Mouse (Mus musculus): Measurements from ENCODE around the gene Gm49325. TPM values are rescaled to one million over a fixed set of nuclear protein-coding genes. Genes with fewer than 3 reads are reported as not detected.

The Gm49325 gene
- total and polyA plus RNA-seq, 3 experiments, result not detected

DNA sequence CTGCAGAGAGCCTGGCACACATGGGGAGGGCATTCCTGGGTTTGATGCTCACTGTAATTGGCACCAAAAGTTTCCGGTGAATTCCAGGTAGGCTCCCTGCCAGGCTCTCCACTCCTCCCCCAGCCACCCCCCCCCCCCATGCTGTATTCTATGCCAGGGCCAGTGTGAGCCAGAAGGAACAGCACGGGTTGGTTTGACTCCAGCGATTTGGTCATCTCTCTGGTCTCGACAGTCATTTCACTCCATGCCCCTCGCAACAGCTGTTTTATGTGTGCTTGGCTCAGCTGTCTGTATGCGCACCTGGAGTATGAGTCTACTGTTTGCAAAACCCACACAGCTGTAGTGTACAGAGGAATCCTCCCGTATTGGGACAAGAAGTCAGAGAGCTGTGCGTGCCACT, 60.3 kb downstream of the Gm49325 start:
- TF ChIP-seq CTCF (IDR thresholded peaks at IDR 0.05; ENCODE audit: low read depth, low read length), result no peak
- TF ChIP-seq TAL1 (conservative IDR thresholded peaks at IDR 0.05; ENCODE audit: low read depth, low read length), result no peak
- TF ChIP-seq GATA1 (IDR thresholded peaks at IDR 0.05; ENCODE audit: borderline replicate concordance, low read length), result no peak
- TF ChIP-seq POLR2AphosphoS5 (IDR thresholded peaks at IDR 0.05; ENCODE audit: insufficient replicate concordance, low read depth, low read length), result no peak
- TF ChIP-seq GATA2 (IDR thresholded peaks at IDR 0.05; ENCODE audit: borderline replicate concordance, low read depth, low read length), result no peak
- Histone ChIP-seq H3K4me3 (ENCODE audit: low read depth, low read length) (no peak overlapping the region), H3K27me3 (ENCODE audit: insufficient read depth, low read length) (peaks cover 29% of the 10 kb centered on the region), H3K4me1 (ENCODE audit: insufficient read depth, low read depth, low read length) (peaks cover 24% of the 10 kb centered on the region), H3K36me3 (replicated peaks) (no peaks in the 10 kb centered on the region), H3K9me3 (replicated peaks) (no peaks in the 10 kb centered on the region)
- no peak for DNase-seq (ENCODE audit: low spot score)
- ATAC-seq (ENCODE audit: extremely low read depth, insufficient number of reproducible peaks, low FRiP score, poor library complexity, severe bottlenecking), result no peak

GRCm38 (mm10) chr10:77667402-77667801, 61.4 kb downstream of the Gm49325 start:
- no peaks in the 10 kb centered on the region for H3K36me3 ChIP-seq (replicated peaks)
- H3K4me3 ChIP-seq (ENCODE audit: low read depth, low read length), result no peak overlapping the region
- ATAC-seq (ENCODE audit: extremely low read depth, insufficient number of reproducible peaks, low FRiP score, poor library complexity, severe bottlenecking) (no peak), DNase-seq (ENCODE audit: low spot score) (no peak)
- peaks cover 29% of the 10 kb centered on the region for H3K4me1 ChIP-seq (ENCODE audit: insufficient read depth, low read depth, low read length)
- no peak for TF ChIP-seq CTCF (IDR thresholded peaks at IDR 0.05; ENCODE audit: low read depth, low read length)
- no peaks in the 10 kb centered on the region for H3K9me3 ChIP-seq (replicated peaks)
- peaks cover 26% of the 10 kb centered on the region for H3K27me3 ChIP-seq (ENCODE audit: insufficient read depth, low read length)

DNA sequence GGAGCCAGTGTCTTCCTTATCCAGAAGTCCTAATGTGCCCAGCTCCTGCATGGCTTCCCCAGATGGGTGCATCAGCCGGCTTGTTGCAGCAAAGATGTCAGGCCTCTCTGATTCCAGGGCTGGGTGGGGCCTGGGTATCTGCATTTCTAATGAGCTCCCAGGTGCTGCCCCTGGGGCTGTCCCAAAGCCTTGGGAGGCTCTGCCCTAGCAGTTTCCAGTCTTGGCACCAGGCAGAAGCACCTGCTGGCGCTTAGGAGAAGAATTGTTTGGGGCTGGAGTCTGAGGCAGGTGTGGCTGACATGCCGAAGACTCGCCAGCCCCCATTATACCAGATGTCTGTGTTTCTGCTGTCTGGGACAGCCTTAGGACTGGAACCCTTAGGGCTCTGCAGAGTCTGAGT, 64.7 kb downstream of the Gm49325 start:
- DNase-seq (ENCODE audit: low spot score), result no peak
- Histone ChIP-seq H3K27me3 (ENCODE audit: insufficient read depth, low read length) (peaks cover 21% of the 10 kb centered on the region), H3K36me3 (replicated peaks) (no peaks in the 10 kb centered on the region), H3K4me1 (ENCODE audit: insufficient read depth, low read depth, low read length) (peaks cover 45% of the 10 kb centered on the region), H3K4me3 (ENCODE audit: low read depth, low read length) (no peak overlapping the region; the same call in 1 of the 2 replicates), H3K9me3 (replicated peaks) (no peaks in the 10 kb centered on the region)
- ATAC-seq (ENCODE audit: extremely low read depth, insufficient number of reproducible peaks, low FRiP score, poor library complexity, severe bottlenecking), result no peak
- TF ChIP-seq POLR2AphosphoS5 (IDR thresholded peaks at IDR 0.05; ENCODE audit: insufficient replicate concordance, low read depth, low read length), result no peak
- no peak for TF ChIP-seq CTCF (IDR thresholded peaks at IDR 0.05; ENCODE audit: low read depth, low read length)
- TF ChIP-seq TAL1 (conservative IDR thresholded peaks at IDR 0.05; ENCODE audit: low read depth, low read length), result no peak
- TF ChIP-seq GATA1 (IDR thresholded peaks at IDR 0.05; ENCODE audit: borderline replicate concordance, low read length), result no peak
- TF ChIP-seq GATA2 (IDR thresholded peaks at IDR 0.05; ENCODE audit: borderline replicate concordance, low read depth, low read length), result no peak

DNA sequence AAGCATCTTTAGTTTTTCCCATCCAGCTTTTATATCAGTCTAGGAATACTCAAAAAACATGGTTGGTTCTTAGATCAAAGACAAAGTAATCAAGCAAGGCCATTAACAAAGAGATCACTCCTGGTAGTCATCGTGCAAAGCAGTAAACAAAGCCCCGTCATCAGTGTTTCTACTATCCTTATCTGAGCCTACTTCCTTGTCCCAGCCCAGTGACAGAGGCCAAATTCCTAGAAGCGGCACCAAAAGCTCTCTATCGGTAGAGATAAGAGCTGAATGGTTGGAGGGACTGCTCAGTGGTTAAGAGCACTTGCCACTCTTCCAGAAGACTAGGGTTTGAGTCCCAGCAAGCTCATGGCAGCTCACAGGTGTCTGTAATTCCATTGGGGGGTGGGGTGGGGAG, 65.5 kb downstream of the Gm49325 start:
- H3K9me3 ChIP-seq (replicated peaks), result no peaks in the 10 kb centered on the region
- H3K4me1 ChIP-seq (ENCODE audit: insufficient read depth, low read depth, low read length), result peaks cover 45% of the 10 kb centered on the region
- no peak overlapping the region for H3K4me3 ChIP-seq (ENCODE audit: low read depth, low read length)
- no peak for TF ChIP-seq POLR2AphosphoS5 (IDR thresholded peaks at IDR 0.05; ENCODE audit: insufficient replicate concordance, low read depth, low read length)
- TF ChIP-seq CTCF (IDR thresholded peaks at IDR 0.05; ENCODE audit: low read depth, low read length), result no peak
- TF ChIP-seq GATA1 (IDR thresholded peaks at IDR 0.05; ENCODE audit: borderline replicate concordance, low read length), result no peak
- TF ChIP-seq TAL1 (conservative IDR thresholded peaks at IDR 0.05; ENCODE audit: low read depth, low read length), result peak; percentile 52
- TF ChIP-seq GATA2 (IDR thresholded peaks at IDR 0.05; ENCODE audit: borderline replicate concordance, low read depth, low read length), result no peak
- DNase-seq (ENCODE audit: low spot score) (peak; percentile 30), ATAC-seq (ENCODE audit: extremely low read depth, insufficient number of reproducible peaks, low FRiP score, poor library complexity, severe bottlenecking) (peak; percentile 70)
- H3K27me3 ChIP-seq (ENCODE audit: insufficient read depth, low read length), result peaks cover 23% of the 10 kb centered on the region
- H3K36me3 ChIP-seq (replicated peaks), result no peaks in the 10 kb centered on the region

DNA sequence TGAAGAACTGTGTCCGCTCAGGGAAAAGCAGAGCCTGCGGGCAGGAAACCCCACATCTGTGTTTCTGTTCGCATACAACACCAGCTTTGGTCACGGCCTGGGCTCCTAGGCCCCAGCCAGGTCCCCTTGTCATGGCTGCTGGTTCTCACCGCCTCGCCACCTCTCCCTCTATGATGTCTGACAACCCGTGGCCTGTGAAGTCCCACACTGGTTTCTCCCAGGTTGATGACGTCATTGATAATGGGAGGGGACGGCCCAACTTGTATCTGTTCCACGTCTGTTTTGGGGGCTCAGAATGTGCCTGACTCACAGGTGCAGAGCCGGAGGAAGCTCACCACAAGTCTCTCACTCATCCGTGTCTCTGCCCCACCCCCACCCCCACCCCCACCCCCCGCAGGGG, 67.8 kb downstream of the Gm49325 start:
- Histone ChIP-seq H3K4me1 (ENCODE audit: insufficient read depth, low read depth, low read length) (peaks cover 47% of the 10 kb centered on the region), H3K27me3 (ENCODE audit: insufficient read depth, low read length) (peaks cover 32% of the 10 kb centered on the region), H3K9me3 (replicated peaks) (no peaks in the 10 kb centered on the region), H3K4me3 (ENCODE audit: low read depth, low read length) (no peak overlapping the region), H3K36me3 (replicated peaks) (no peaks in the 10 kb centered on the region)
- DNase-seq (ENCODE audit: low spot score), result no peak
- TF ChIP-seq TAL1 (conservative IDR thresholded peaks at IDR 0.05; ENCODE audit: low read depth, low read length) (no peak), CTCF (IDR thresholded peaks at IDR 0.05; ENCODE audit: low read depth, low read length) (no peak), POLR2AphosphoS5 (IDR thresholded peaks at IDR 0.05; ENCODE audit: insufficient replicate concordance, low read depth, low read length) (no peak), GATA2 (IDR thresholded peaks at IDR 0.05; ENCODE audit: borderline replicate concordance, low read depth, low read length) (no peak), GATA1 (IDR thresholded peaks at IDR 0.05; ENCODE audit: borderline replicate concordance, low read length) (no peak)
- no peak for ATAC-seq (ENCODE audit: extremely low read depth, insufficient number of reproducible peaks, low FRiP score, poor library complexity, severe bottlenecking)

GRCm38 (mm10) chr10:77677562-77677961, 71.6 kb downstream of the Gm49325 start:
- DNase-seq (ENCODE audit: low spot score), result no peak
- H3K27me3 ChIP-seq (ENCODE audit: insufficient read depth, low read length), result peaks cover 40% of the 10 kb centered on the region

More at GRCm38 (mm10) chr10:77677562-77677961, 71.6 kb downstream of the Gm49325 start:
- H3K4me3 ChIP-seq (ENCODE audit: low read depth, low read length), result no peak overlapping the region
- TF ChIP-seq POLR2AphosphoS5 (IDR thresholded peaks at IDR 0.05; ENCODE audit: insufficient replicate concordance, low read depth, low read length) (no peak), TAL1 (conservative IDR thresholded peaks at IDR 0.05; ENCODE audit: low read depth, low read length) (no peak), CTCF (IDR thresholded peaks at IDR 0.05; ENCODE audit: low read depth, low read length) (no peak), GATA1 (IDR thresholded peaks at IDR 0.05; ENCODE audit: borderline replicate concordance, low read length) (no peak), GATA2 (IDR thresholded peaks at IDR 0.05; ENCODE audit: borderline replicate concordance, low read depth, low read length) (no peak)
- H3K9me3 ChIP-seq (replicated peaks), result no peaks in the 10 kb centered on the region
- H3K4me1 ChIP-seq (ENCODE audit: insufficient read depth, low read depth, low read length), result peaks cover 23% of the 10 kb centered on the region
- no peak for ATAC-seq (ENCODE audit: extremely low read depth, insufficient number of reproducible peaks, low FRiP score, poor library complexity, severe bottlenecking)
- H3K36me3 ChIP-seq (replicated peaks), result no peaks in the 10 kb centered on the region

Data from G1E (cell line).